Mouse (Mus musculus) kidney, adult 9 months (tissue): ENCODE data around the gene Ifnz.
"Not testable (repeated sequence)": the region's sequence is repeated elsewhere in the genome, so short reads cannot be mapped to it uniquely, and the experiment has no call there.

Experiments
- DNase-seq: peaks from one replicate; pipeline ENCODE4 v3.0.0; 2022

Ifnz gene

GRCm38 (mm10) chr4:88788402-88788801 is 6.5 kb downstream of the Ifnz start, which contains the start of gene Gm13277:
Gene Gm13277 (plus strand): TSS chr4:88788632.
- DNase-seq: peak; percentile 85

- not testable (repeated sequence) for DNase-seq
Measured at GRCm38 (mm10) chr4:88791250-88791649, 9.3 kb downstream of the Ifnz start, which contains the start of gene Gm13278. Gene Gm13278 (plus strand): TSS chr4:88791550.

- DNase-seq: peak; percentile 77
Measured at GRCm38 (mm10) chr4:88793936-88794675, 12.2 kb downstream of the Ifnz start, which contains the start of gene Gm13275. Gene Gm13275 (plus strand): TSS chr4:88794487.

- not testable (repeated sequence) for DNase-seq
Measured at GRCm38 (mm10) chr4:88797097-88797496, 15.2 kb downstream of the Ifnz start, which contains the start of gene Gm13279. Gene Gm13279 (plus strand): TSS chr4:88797397.

GRCm38 (mm10) chr4:88799365-88799764 is 17.4 kb downstream of the Ifnz start, which contains the start of gene Gm13285:
Gene Gm13285 (plus strand): TSS chr4:88799665.
- DNase-seq: not testable (repeated sequence)

- not testable (repeated sequence) for DNase-seq
Measured at GRCm38 (mm10) chr4:88802954-88803353, 21.0 kb downstream of the Ifnz start, which contains the start of gene Gm13287. Gene Gm13287 (plus strand): TSS chr4:88803254.

- DNase-seq: not testable (repeated sequence)
Measured at GRCm38 (mm10) chr4:88805231-88805630, 23.3 kb downstream of the Ifnz start, which contains the start of gene Gm13288. Gene Gm13288 (plus strand): TSS chr4:88805531.

- DNase-seq: peak; percentile 40
Measured at GRCm38 (mm10) chr4:88805761-88806160, 23.8 kb downstream of the Ifnz start.

- DNase-seq: no peak
Measured at GRCm38 (mm10) chr4:88815928-88816327, 34.0 kb downstream of the Ifnz start, which contains the start of gene Ifna7. Gene Ifna7 (plus strand): TSS chr4:88816228.

GRCm38 (mm10) chr4:88819659-88820058 is 37.7 kb downstream of the Ifnz start, which contains the start of gene Ifna11:
Gene Ifna11 (plus strand): TSS chr4:88819959.
- DNase-seq: no peak

GRCm38 (mm10) chr4:88822995-88823394 is 41.1 kb downstream of the Ifnz start:
- DNase-seq: peak; percentile 4

GRCm38 (mm10) chr4:88827116-88827515 is 45.2 kb downstream of the Ifnz start, which contains the start of gene Ifna6:
Gene Ifna6 (plus strand): TSS chr4:88827416.
- not testable (repeated sequence) for DNase-seq

GRCm38 (mm10) chr4:88830523-88830922 is 48.6 kb downstream of the Ifnz start:
- peak; percentile 21 for DNase-seq
